Mouse (Mus musculus): ENCODE results near the gene Fam210b. TPM values are rescaled to one million over a fixed set of nuclear protein-coding genes. Genes with fewer than 3 reads are reported as not detected.

The Fam210b gene
- polyA plus RNA-seq, 1 experiment from 2014 or later, result 7.1 TPM

- ATAC-seq (ENCODE audit: low FRiP score, low TSS enrichment), result no peak
- no peak overlapping the region for H3K27ac ChIP-seq (ENCODE audit: low read depth, low read length)
- no peaks in the 10 kb centered on the region for H3K9me3 ChIP-seq (ENCODE audit: control insufficient read depth, low read length)
- 93% methylated on average over 7 of the region's 7 CpGs for WGBS
- no peaks in the 10 kb centered on the region for H3K27me3 ChIP-seq (ENCODE audit: control insufficient read depth, insufficient read depth, low read length)
- no peak overlapping the region for H3K4me2 ChIP-seq (replicated peaks; ENCODE audit: low read depth, low read length)
- no peak overlapping the region for H3K4me3 ChIP-seq (ENCODE audit: low read length)
- no peak overlapping the region for H3K9ac ChIP-seq (ENCODE audit: low read depth, low read length)
- H3K36me3 ChIP-seq (ENCODE audit: control insufficient read depth, insufficient read depth, low read length), result peaks cover 95% of the 10 kb centered on the region
- H3K4me1 ChIP-seq (ENCODE audit: control insufficient read depth, insufficient read depth, low read length), result peaks cover 3% of the 10 kb centered on the region; the same call in 1 of the 2 replicates
These were observed 17.8 kb downstream of the Fam210b start for GRCm38 (mm10) chr2:172363176-172363575.

GRCm38 (mm10) chr2:172370411-172371223, 25.3 kb downstream of the Fam210b start, which contains the start of the genes Aurka and Cstf1:
TSS of gene Aurka (minus strand) at chr2:172370535.
TSS of gene Cstf1 (plus strand) at chr2:172370681.
- peak within 1 kb of the TSS; percentile 73 for H3K27ac ChIP-seq (ENCODE audit: low read depth, low read length)
- peak within 1 kb of the TSS; percentile 86 for H3K4me3 ChIP-seq (ENCODE audit: low read length)
- H3K27me3 ChIP-seq (ENCODE audit: control insufficient read depth, insufficient read depth, low read length), result no peaks in the 10 kb centered on the region
- peak within 1 kb of the TSS; percentile 74 for H3K4me2 ChIP-seq (replicated peaks; ENCODE audit: low read depth, low read length)
- H3K9ac ChIP-seq (ENCODE audit: low read depth, low read length), result peak within 1 kb of the TSS; percentile 89
- ATAC-seq (ENCODE audit: low FRiP score, low TSS enrichment), result peak; percentile 98
- H3K9me3 ChIP-seq (ENCODE audit: control insufficient read depth, low read length), result no peaks in the 10 kb centered on the region
- WGBS, result under 1% methylated on average over 66 of the region's 66 CpGs
- peaks cover 55% of the 10 kb centered on the region for H3K36me3 ChIP-seq (ENCODE audit: control insufficient read depth, insufficient read depth, low read length)
- H3K4me1 ChIP-seq (ENCODE audit: control insufficient read depth, insufficient read depth, low read length), result peaks cover 15% of the 10 kb centered on the region

DNA sequence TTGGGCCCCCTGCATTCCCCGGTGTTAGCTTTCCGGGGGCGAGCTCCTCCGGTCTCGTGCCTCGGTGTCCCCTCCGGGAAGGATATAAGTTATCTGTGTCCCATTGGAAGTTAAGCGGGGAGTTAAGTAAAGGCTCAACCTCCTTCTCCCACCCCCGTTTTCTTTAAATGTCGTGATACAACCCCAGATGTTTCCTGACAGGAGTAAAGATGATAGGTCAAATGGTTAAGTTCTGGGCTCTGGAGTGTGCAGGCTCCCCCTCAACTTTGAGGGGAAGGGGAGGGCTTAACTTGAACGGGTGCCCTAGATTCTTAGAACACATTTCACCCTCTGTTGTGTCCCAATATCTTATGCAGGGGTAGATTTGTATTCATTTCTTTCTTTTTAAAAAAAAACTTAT, 25.9 kb downstream of the Fam210b start:
- peak overlapping the region; percentile 7; the same call in 1 of the 2 replicates for H3K27ac ChIP-seq (ENCODE audit: low read depth, low read length)
- WGBS, result under 1% methylated on average over 11 of the region's 11 CpGs
- H3K4me3 ChIP-seq (ENCODE audit: low read length), result peak overlapping the region; percentile 86
- H3K9me3 ChIP-seq (ENCODE audit: control insufficient read depth, low read length), result no peaks in the 10 kb centered on the region
- no peak for ATAC-seq (ENCODE audit: low FRiP score, low TSS enrichment)
- peak overlapping the region; percentile 54 for H3K4me2 ChIP-seq (replicated peaks; ENCODE audit: low read depth, low read length)
- H3K36me3 ChIP-seq (ENCODE audit: control insufficient read depth, insufficient read depth, low read length), result peaks cover 57% of the 10 kb centered on the region
- H3K9ac ChIP-seq (ENCODE audit: low read depth, low read length), result peak overlapping the region; percentile 89
- no peaks in the 10 kb centered on the region for H3K27me3 ChIP-seq (ENCODE audit: control insufficient read depth, insufficient read depth, low read length)
- peaks cover 15% of the 10 kb centered on the region for H3K4me1 ChIP-seq (ENCODE audit: control insufficient read depth, insufficient read depth, low read length)

- WGBS, result 91% methylated on average over 4 of the region's 4 CpGs
- Histone ChIP-seq H3K27ac (ENCODE audit: low read depth, low read length) (no peak overlapping the region), H3K4me3 (ENCODE audit: low read length) (no peak overlapping the region), H3K9me3 (ENCODE audit: control insufficient read depth, low read length) (no peaks in the 10 kb centered on the region), H3K9ac (ENCODE audit: low read depth, low read length) (no peak overlapping the region), H3K27me3 (ENCODE audit: control insufficient read depth, insufficient read depth, low read length) (no peaks in the 10 kb centered on the region), H3K4me1 (ENCODE audit: control insufficient read depth, insufficient read depth, low read length) (no peaks in the 10 kb centered on the region), H3K36me3 (ENCODE audit: control insufficient read depth, insufficient read depth, low read length) (peaks cover 88% of the 10 kb centered on the region), H3K4me2 (replicated peaks; ENCODE audit: low read depth, low read length) (no peak overlapping the region)
- no peak for ATAC-seq (ENCODE audit: low FRiP score, low TSS enrichment)
These were observed 31.2 kb downstream of the Fam210b start for GRCm38 (mm10) chr2:172376551-172376950.

DNA sequence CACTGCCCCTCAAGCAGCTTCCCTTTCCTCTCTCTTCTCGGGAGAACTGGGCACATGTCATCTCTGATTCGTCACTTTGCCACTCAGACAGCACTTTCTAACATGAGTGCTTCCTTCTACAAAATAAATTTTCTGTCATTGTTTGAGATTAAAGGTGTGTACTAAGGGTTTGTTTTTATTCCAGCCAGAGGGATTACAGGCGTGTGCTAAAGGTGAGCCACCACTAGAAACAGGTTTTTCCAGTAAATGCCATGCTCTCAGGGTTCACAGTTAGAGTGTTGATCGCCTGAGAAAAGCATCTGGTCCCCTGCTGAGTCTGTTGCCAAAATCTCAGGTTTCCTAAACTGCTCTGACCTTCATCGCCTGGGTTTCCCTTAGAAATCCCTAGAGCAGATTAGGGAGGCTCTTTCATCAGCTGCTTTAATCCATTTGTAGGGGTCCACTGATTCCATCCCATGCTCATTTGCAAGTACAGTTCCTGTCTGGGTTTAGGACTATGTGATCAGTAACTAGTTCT, 31.7 kb downstream of the Fam210b start:
- H3K27ac ChIP-seq (ENCODE audit: low read depth, low read length), result no peak overlapping the region
- 69% methylated on average over 5 of the region's 5 CpGs for WGBS
- ATAC-seq (ENCODE audit: low FRiP score, low TSS enrichment), result no peak

DNA sequence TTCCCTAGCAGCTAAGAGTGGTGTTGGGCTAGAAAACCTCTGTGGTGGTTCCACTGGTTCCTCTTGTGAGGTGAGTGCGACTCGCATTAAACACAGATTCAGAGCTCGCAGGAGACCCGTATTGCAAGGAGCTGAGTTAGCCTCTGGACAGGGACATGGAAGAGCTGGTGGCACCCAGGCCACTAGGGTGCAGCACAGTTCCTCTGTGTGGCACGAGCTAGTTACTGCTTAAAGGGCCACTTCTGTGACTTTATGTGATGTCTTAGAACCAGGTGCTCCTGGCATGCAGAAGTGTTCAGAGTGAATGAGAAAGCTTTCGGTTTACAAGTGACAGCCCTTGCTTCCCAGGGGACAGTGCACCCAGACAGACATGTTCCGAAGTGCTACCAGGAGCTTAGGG, 33.0 kb downstream of the Fam210b start:
- no peak for ATAC-seq (ENCODE audit: low FRiP score, low TSS enrichment)
- H3K27me3 ChIP-seq (ENCODE audit: control insufficient read depth, insufficient read depth, low read length), result no peaks in the 10 kb centered on the region
- H3K27ac ChIP-seq (ENCODE audit: low read depth, low read length), result no peak overlapping the region
- no peak overlapping the region for H3K4me3 ChIP-seq (ENCODE audit: low read length)
- no peak overlapping the region for H3K9ac ChIP-seq (ENCODE audit: low read depth, low read length)
- no peak overlapping the region for H3K4me2 ChIP-seq (replicated peaks; ENCODE audit: low read depth, low read length)
- WGBS, result 74% methylated on average over 7 of the region's 7 CpGs
- peaks cover 88% of the 10 kb centered on the region for H3K36me3 ChIP-seq (ENCODE audit: control insufficient read depth, insufficient read depth, low read length)
- no peaks in the 10 kb centered on the region for H3K4me1 ChIP-seq (ENCODE audit: control insufficient read depth, insufficient read depth, low read length)
- H3K9me3 ChIP-seq (ENCODE audit: control insufficient read depth, low read length), result no peaks in the 10 kb centered on the region

More for the DNA sequence above, 31.7 kb downstream of the Fam210b start:
- H3K36me3 ChIP-seq (ENCODE audit: control insufficient read depth, insufficient read depth, low read length), result peaks cover 93% of the 10 kb centered on the region
- H3K27me3 ChIP-seq (ENCODE audit: control insufficient read depth, insufficient read depth, low read length), result no peaks in the 10 kb centered on the region
- H3K9me3 ChIP-seq (ENCODE audit: control insufficient read depth, low read length), result no peaks in the 10 kb centered on the region
- H3K4me2 ChIP-seq (replicated peaks; ENCODE audit: low read depth, low read length), result no peak overlapping the region
- H3K4me3 ChIP-seq (ENCODE audit: low read length), result no peak overlapping the region
- no peaks in the 10 kb centered on the region for H3K4me1 ChIP-seq (ENCODE audit: control insufficient read depth, insufficient read depth, low read length)
- no peak overlapping the region for H3K9ac ChIP-seq (ENCODE audit: low read depth, low read length)

GRCm38 (mm10) chr2:172380513-172380912, 35.1 kb downstream of the Fam210b start:
- Histone ChIP-seq H3K4me3 (ENCODE audit: low read length) (no peak overlapping the region), H3K9ac (ENCODE audit: low read depth, low read length) (no peak overlapping the region), H3K9me3 (ENCODE audit: control insufficient read depth, low read length) (no peaks in the 10 kb centered on the region), H3K36me3 (ENCODE audit: control insufficient read depth, insufficient read depth, low read length) (peaks cover 66% of the 10 kb centered on the region), H3K27ac (ENCODE audit: low read depth, low read length) (no peak overlapping the region), H3K27me3 (ENCODE audit: control insufficient read depth, insufficient read depth, low read length) (no peaks in the 10 kb centered on the region), H3K4me2 (replicated peaks; ENCODE audit: low read depth, low read length) (no peak overlapping the region), H3K4me1 (ENCODE audit: control insufficient read depth, insufficient read depth, low read length) (no peaks in the 10 kb centered on the region)
- WGBS, result 94% methylated on average over 17 of the region's 17 CpGs
- ATAC-seq (ENCODE audit: low FRiP score, low TSS enrichment), result no peak

- WGBS, result 96% methylated on average over 11 of the region's 11 CpGs
- H3K9ac ChIP-seq (ENCODE audit: low read depth, low read length), result no peak overlapping the region
- H3K27me3 ChIP-seq (ENCODE audit: control insufficient read depth, insufficient read depth, low read length), result no peaks in the 10 kb centered on the region
- no peaks in the 10 kb centered on the region for H3K4me1 ChIP-seq (ENCODE audit: control insufficient read depth, insufficient read depth, low read length)
- no peak overlapping the region for H3K4me3 ChIP-seq (ENCODE audit: low read length)
- no peaks in the 10 kb centered on the region for H3K9me3 ChIP-seq (ENCODE audit: control insufficient read depth, low read length)
- ATAC-seq (ENCODE audit: low FRiP score, low TSS enrichment), result no peak
- H3K27ac ChIP-seq (ENCODE audit: low read depth, low read length), result no peak overlapping the region
- no peak overlapping the region for H3K4me2 ChIP-seq (replicated peaks; ENCODE audit: low read depth, low read length)
- peaks cover 58% of the 10 kb centered on the region for H3K36me3 ChIP-seq (ENCODE audit: control insufficient read depth, insufficient read depth, low read length)
These were observed 36.0 kb downstream of the Fam210b start for GRCm38 (mm10) chr2:172381341-172381740.

DNA sequence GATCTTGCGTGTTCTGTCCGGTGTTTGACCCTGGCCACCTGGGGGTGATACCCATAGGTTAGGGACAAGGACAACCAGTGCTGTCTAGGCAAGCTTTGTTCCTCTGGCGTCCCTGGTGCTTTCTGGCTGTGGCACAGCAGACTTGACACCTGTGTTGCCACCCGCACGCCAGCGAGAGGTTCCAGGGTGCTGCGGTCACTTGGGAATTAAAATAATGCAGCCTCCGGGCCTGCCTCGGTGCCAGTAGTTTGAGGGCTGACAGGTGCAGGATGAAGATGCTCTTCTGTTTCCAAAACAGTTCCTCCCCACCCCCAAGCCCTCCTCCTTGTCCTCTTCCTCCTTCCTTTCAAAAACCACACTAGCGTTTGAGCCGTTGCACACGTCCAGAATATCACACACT, 36.5 kb downstream of the Fam210b start:
- peaks cover 52% of the 10 kb centered on the region for H3K36me3 ChIP-seq (ENCODE audit: control insufficient read depth, insufficient read depth, low read length)
- H3K27ac ChIP-seq (ENCODE audit: low read depth, low read length), result no peak overlapping the region
- no peaks in the 10 kb centered on the region for H3K4me1 ChIP-seq (ENCODE audit: control insufficient read depth, insufficient read depth, low read length)
- no peak overlapping the region for H3K9ac ChIP-seq (ENCODE audit: low read depth, low read length)
- no peak overlapping the region for H3K4me2 ChIP-seq (replicated peaks; ENCODE audit: low read depth, low read length)
- no peak for ATAC-seq (ENCODE audit: low FRiP score, low TSS enrichment)
- 90% methylated on average over 12 of the region's 12 CpGs for WGBS
- H3K27me3 ChIP-seq (ENCODE audit: control insufficient read depth, insufficient read depth, low read length), result no peaks in the 10 kb centered on the region
- H3K4me3 ChIP-seq (ENCODE audit: low read length), result no peak overlapping the region
- no peaks in the 10 kb centered on the region for H3K9me3 ChIP-seq (ENCODE audit: control insufficient read depth, low read length)

All from kidney, embryonic 14.5 days (tissue).